21 mouse cellular contexts compared by ENCODE assay signal in the genomic region with DNA sequence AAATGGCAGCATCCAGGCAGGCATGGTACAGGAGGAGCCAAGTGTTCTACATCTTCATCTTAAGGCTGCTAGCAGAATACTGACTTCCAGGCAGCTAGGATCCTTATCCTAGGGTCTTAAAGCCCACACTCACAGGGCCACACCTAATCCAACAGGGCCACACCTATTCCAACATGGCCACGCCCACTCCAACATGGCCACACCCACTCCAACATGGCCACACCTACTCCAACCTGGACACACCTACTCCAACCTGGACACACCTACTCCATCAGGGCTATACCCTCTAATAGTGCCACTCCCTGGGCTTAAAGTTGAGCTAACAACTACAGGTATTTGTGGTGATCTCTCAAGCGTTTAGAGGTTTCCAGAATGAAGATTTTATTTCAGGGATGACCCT. TPM values are rescaled to one million over a fixed set of nuclear protein-coding genes. Genes with fewer than 3 reads are reported as not detected.
DNase-seq lines count a peak whose midpoint lies in the region; ATAC-seq and TF ChIP-seq lines count a peak whose summit lies in the region.
"Had no signal": no experiment of that assay in that cellular context is flagged by ENCODE, and none has a peak within 500 bp of the region (broad histone marks: within the 10 kb centered on the region; RNA-seq: fewer than 3 reads in every experiment).

No protein-coding gene starts in this region.

- no peak overlapping the region for H3K4me3 ChIP-seq in liver, embryonic 12.5 days
- H3K4me3 ChIP-seq in stomach, postnatal 0 days (ENCODE audit: low read depth, low read length) = no peak overlapping the region
- H3K4me3 ChIP-seq: forebrain, embryonic 10.5 days; heart, adult 2 months; limb, embryonic 13.5 days; megakaryocyte, embryonic 14.5 days; midbrain, embryonic 15.5 days; myocyte; neural tube, embryonic 15.5 days; stomach, embryonic 15.5 days had no signal

- H3K36me3 ChIP-seq in liver, embryonic 12.5 days = peaks cover 2% of the 10 kb centered on the region; the same call in 1 of the 2 replicates
- no peaks in the 10 kb centered on the region for H3K36me3 ChIP-seq in stomach, postnatal 0 days (ENCODE audit: control insufficient read depth, insufficient read depth, low read length)
- H3K36me3 ChIP-seq: forebrain, embryonic 10.5 days; limb, embryonic 13.5 days; midbrain, embryonic 15.5 days; neural tube, embryonic 15.5 days; stomach, embryonic 15.5 days had no signal

- 21% methylated on average over 2 of the region's 2 CpGs for WGBS in liver, embryonic 12.5 days (ENCODE audit: insufficient replicate concordance)
- 35% methylated on average over 2 of the region's 2 CpGs for WGBS in stomach, postnatal 0 days

- H3K9me3 ChIP-seq in liver, embryonic 12.5 days (replicated peaks) = no peaks in the 10 kb centered on the region
- no peaks in the 10 kb centered on the region for H3K9me3 ChIP-seq in stomach, postnatal 0 days (ENCODE audit: control insufficient read depth, low read length)
- H3K9me3 ChIP-seq: forebrain, embryonic 10.5 days; limb, embryonic 13.5 days; megakaryocyte, embryonic 14.5 days; midbrain, embryonic 15.5 days; neural tube, embryonic 15.5 days; stomach, embryonic 15.5 days had no signal

- TF ChIP-seq EP300 in stomach, postnatal 0 days (optimal IDR thresholded peaks at IDR 0.05) = no peak

- H3K27me3 ChIP-seq in liver, embryonic 12.5 days (replicated peaks) = no peaks in the 10 kb centered on the region
- no peaks in the 10 kb centered on the region for H3K27me3 ChIP-seq in stomach, postnatal 0 days (ENCODE audit: control insufficient read depth, insufficient read depth, low read length)
- H3K27me3 ChIP-seq: Patski; stomach, embryonic 15.5 days had no signal

- peak; percentile 13 for DNase-seq in liver
- DNase-seq in ES-CJ7 (ENCODE audit: low read depth, low spot score) = peak; percentile 66
- DNase-seq in c-Kit-negative CD71-positive TER-119-positive erythroid progenitor cells, embryonic 14.5 days (ENCODE audit: low read depth, low spot score) = peak; percentile 12
- peak; percentile 44 for DNase-seq in stomach, postnatal 0 days (ENCODE audit: low spot score)
- DNase-seq: cerebellum, adult 8-10 months; right cerebral cortex, postnatal 25 days had no signal

- H3K4me2 ChIP-seq in liver, embryonic 12.5 days = no peak overlapping the region
- H3K4me2 ChIP-seq in stomach, postnatal 0 days (replicated peaks; ENCODE audit: low read depth) = no peak overlapping the region
- H3K4me2 ChIP-seq: limb, embryonic 13.5 days; midbrain, embryonic 15.5 days; neural tube, embryonic 15.5 days; stomach, embryonic 15.5 days had no signal

- H3K27ac ChIP-seq in liver, embryonic 12.5 days = no peak overlapping the region
- no peak overlapping the region for H3K27ac ChIP-seq in stomach, postnatal 0 days (replicated peaks)
- H3K27ac ChIP-seq: forebrain, embryonic 10.5 days; heart, adult 2 months; hindbrain, postnatal 0 days; limb, embryonic 13.5 days; midbrain, embryonic 15.5 days; neural tube, embryonic 15.5 days; stomach, embryonic 15.5 days had no signal

- no peak for TF ChIP-seq CTCF in stomach, postnatal 0 days (IDR thresholded peaks at IDR 0.05; ENCODE audit: low read depth)

- no peak overlapping the region for H3K9ac ChIP-seq in liver, embryonic 12.5 days
- no peak overlapping the region for H3K9ac ChIP-seq in stomach, postnatal 0 days (ENCODE audit: low read length)
- H3K9ac ChIP-seq: limb, embryonic 13.5 days; midbrain, embryonic 15.5 days; neural tube, embryonic 15.5 days; stomach, embryonic 15.5 days had no signal

- ATAC-seq in liver, embryonic 12.5 days = no peak
- peak; percentile 25; the same call in 1 of the 2 replicates for ATAC-seq in stomach, postnatal 0 days (ENCODE audit: low FRiP score, low TSS enrichment)
- ATAC-seq in cerebellum, adult (ENCODE audit: insufficient number of reproducible peaks, low FRiP score, low TSS enrichment) = no peak
- no peak for ATAC-seq in granulocyte monocyte progenitor cell, adult 5-6 weeks (replicated peaks; ENCODE audit: poor library complexity, severe bottlenecking)
- ATAC-seq: hindbrain, postnatal 0 days; midbrain, embryonic 15.5 days; Patski had no signal

- H3K4me1 ChIP-seq in liver, embryonic 12.5 days = peaks cover 7% of the 10 kb centered on the region; the same call in 1 of the 2 replicates
- H3K4me1 ChIP-seq in stomach, postnatal 0 days (replicated peaks; ENCODE audit: control insufficient read depth, insufficient read depth) = no peaks in the 10 kb centered on the region
- H3K4me1 ChIP-seq: limb, embryonic 13.5 days had no signal

RNA-seq across cellular contexts. Expression of gene Mcoln2, which starts 30.7 kb away (rescaled TPM):
- 5.4 and 5.7 TPM in 2 replicates for polyA plus RNA-seq in liver, embryonic 12.5 days (2016; fragmentation: Nextera tagmentation; extraction: Ambion mirVana)
- polyA plus RNA-seq in stomach, postnatal 0 days (2015; fragmentation: Nextera tagmentation; extraction: Ambion mirVana) = 1.9 TPM in 2 replicates
- 0.75 TPM in 1 of 2 replicates, not detected in the other for total RNA-seq in granulocyte monocyte progenitor cell, adult 5-6 weeks (2014; fragmentation: Nextera tagmentation)
- 0.52 and 4.1 TPM in 2 replicates for total RNA-seq in granulocyte monocyte progenitor cell, adult 5-6 weeks (2017)
- total RNA-seq: hindbrain, postnatal 0 days; layer of hippocampus, postnatal 14 days had no signal
- polyA plus RNA-seq: frontal cortex, adult 2 months; myocyte had no signal

RNA-seq across cellular contexts. Expression of gene Lpar3, which starts 40.4 kb away (rescaled TPM):
- polyA plus RNA-seq in liver, embryonic 12.5 days (2016; fragmentation: Nextera tagmentation; extraction: Ambion mirVana) = 0.05 and 0.06 TPM in 2 replicates
- 0.38 and 0.53 TPM in 2 replicates for polyA plus RNA-seq in stomach, postnatal 0 days (2015; fragmentation: Nextera tagmentation; extraction: Ambion mirVana)
- not detected in 2 replicates for total RNA-seq in granulocyte monocyte progenitor cell, adult 5-6 weeks (2014; fragmentation: Nextera tagmentation)
- total RNA-seq in granulocyte monocyte progenitor cell, adult 5-6 weeks (2017) = not detected in 2 replicates

Comparison
In these comparisons a context has a peak if more than half of its experiments do, and no peak if none do; other contexts are left out.
1. DNase-seq: peak in every context shown above with its lines; median percentile 66 in ES-CJ7; 44 in stomach, postnatal 0 days; 13 in liver; 12 in c-Kit-negative CD71-positive TER-119-positive erythroid progenitor cells, embryonic 14.5 days.